In the genomic region with DNA sequence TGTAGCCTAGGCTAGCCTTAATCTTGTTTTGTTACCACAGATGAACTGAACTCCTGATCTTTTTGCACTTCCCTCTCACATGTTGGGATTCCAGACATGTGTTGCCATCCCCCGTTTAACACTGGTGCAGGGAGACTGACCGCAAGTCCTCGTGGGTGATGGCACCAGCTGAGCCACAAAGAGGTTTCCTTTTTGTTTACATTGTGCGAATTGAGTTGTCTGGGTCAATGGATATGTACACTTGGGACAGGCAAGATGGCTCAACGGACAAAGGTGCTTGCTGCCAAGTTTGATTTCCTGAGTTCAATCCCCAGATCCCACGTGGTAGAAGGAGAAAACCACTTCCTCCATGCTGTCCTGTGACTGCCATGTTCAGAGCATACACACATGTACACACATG, we compare ENCODE assay signal across 19 mouse cellular contexts.
DNase-seq lines count a peak whose midpoint lies in the region; ATAC-seq lines count a peak whose summit lies in the region.
"Had no signal": no experiment of that assay in that cellular context is flagged by ENCODE, and none has a peak within 500 bp of the region (broad histone marks: within the 10 kb centered on the region; RNA-seq: fewer than 3 reads in every experiment).

No protein-coding gene starts in this region.

- H3K4me1 ChIP-seq in heart, embryonic 11.5 days (ENCODE audit: control insufficient read depth, insufficient read depth, low read length), result no peaks in the 10 kb centered on the region
- H3K4me1 ChIP-seq in midbrain, embryonic 11.5 days (ENCODE audit: control insufficient read depth, insufficient read depth, low read length), result no peaks in the 10 kb centered on the region
- no peaks in the 10 kb centered on the region for H3K4me1 ChIP-seq in midbrain, embryonic 16.5 days (ENCODE audit: control insufficient read depth, insufficient read depth, low read length)

- WGBS in heart, embryonic 11.5 days (ENCODE audit: insufficient replicate concordance), result 76% methylated on average over 6 of the region's 6 CpGs
- WGBS in midbrain, embryonic 11.5 days, result 74% methylated on average over 6 of the region's 6 CpGs
- 73% methylated on average over 6 of the region's 6 CpGs for WGBS in midbrain, embryonic 16.5 days

- no peak overlapping the region for H3K27ac ChIP-seq in heart, embryonic 11.5 days (ENCODE audit: low read depth, low read length)
- H3K27ac ChIP-seq in midbrain, embryonic 11.5 days (ENCODE audit: low read depth, low read length), result no peak overlapping the region
- H3K27ac ChIP-seq in midbrain, embryonic 16.5 days (ENCODE audit: low read length), result no peak overlapping the region

- peak; percentile 70 for DNase-seq in heart, adult 11 months
- DNase-seq in midbrain, embryonic 11.5 days (ENCODE audit: low spot score, missing footprints), result peak; percentile 69
- DNase-seq: adrenal gland, adult 2 months; adrenal gland, adult 8-10 months; adrenal gland, postnatal 10 days; adrenal gland, postnatal 14 days; adrenal gland, postnatal 25 days; adrenal gland, postnatal 36 days; B cell, adult 2 months; cerebellum, adult 11 months; cerebellum, adult 11-12 months; cerebellum, adult 18-20 months had no signal

- H3K27me3 ChIP-seq in heart, embryonic 11.5 days (ENCODE audit: control insufficient read depth, insufficient read depth, low read length), result 0 out of 2 replicates have a peak, but pooled peaks cover 2% of the 10 kb centered on the region
- H3K27me3 ChIP-seq in midbrain, embryonic 11.5 days (ENCODE audit: control insufficient read depth, insufficient read depth, low read length), result no peaks in the 10 kb centered on the region
- H3K27me3 ChIP-seq in midbrain, embryonic 16.5 days (ENCODE audit: control insufficient read depth, insufficient read depth, low read depth, low read length), result no peaks in the 10 kb centered on the region
- H3K27me3 ChIP-seq: CH12.LX, Patski had no signal

- no peaks in the 10 kb centered on the region for H3K36me3 ChIP-seq in heart, embryonic 11.5 days (ENCODE audit: control insufficient read depth, insufficient read depth, low read length)
- no peaks in the 10 kb centered on the region for H3K36me3 ChIP-seq in midbrain, embryonic 11.5 days (ENCODE audit: control insufficient read depth, insufficient read depth, low read length)
- no peaks in the 10 kb centered on the region for H3K36me3 ChIP-seq in midbrain, embryonic 16.5 days (ENCODE audit: control insufficient read depth, insufficient read depth, low read length)
- H3K36me3 ChIP-seq: G1E had no signal

- H3K9me3 ChIP-seq in heart, embryonic 11.5 days (replicated peaks; ENCODE audit: control insufficient read depth, low read length), result no peaks in the 10 kb centered on the region; the same call in 1 of the 2 replicates
- H3K9me3 ChIP-seq in midbrain, embryonic 11.5 days (ENCODE audit: control insufficient read depth, low read length), result no peaks in the 10 kb centered on the region; the same call in 1 of the 2 replicates
- no peaks in the 10 kb centered on the region for H3K9me3 ChIP-seq in midbrain, embryonic 16.5 days (replicated peaks; ENCODE audit: control insufficient read depth, low read length, poor library complexity, severe bottlenecking)
- H3K9me3 ChIP-seq: G1E had no signal

- ATAC-seq in heart, embryonic 11.5 days (replicated peaks; ENCODE audit: insufficient number of reproducible peaks, low FRiP score, low TSS enrichment), result no peak
- ATAC-seq in midbrain, embryonic 11.5 days (ENCODE audit: low FRiP score), result no peak
- ATAC-seq in midbrain, embryonic 16.5 days, result no peak
- ATAC-seq: activated CD4-positive, CD25-positive, alpha-beta regulatory T cell, adult 4 months; CD4-positive, CD25-positive, alpha-beta regulatory T cell, adult 4 months; Patski had no signal

- no peak overlapping the region for H3K9ac ChIP-seq in heart, embryonic 11.5 days (ENCODE audit: low read depth, low read length)
- H3K9ac ChIP-seq in midbrain, embryonic 11.5 days (ENCODE audit: low read length), result no peak overlapping the region
- H3K9ac ChIP-seq in midbrain, embryonic 16.5 days (ENCODE audit: low read depth, low read length), result no peak overlapping the region

- H3K4me2 ChIP-seq in heart, embryonic 11.5 days, result no peak overlapping the region
- H3K4me2 ChIP-seq in midbrain, embryonic 11.5 days, result no peak overlapping the region
- H3K4me2 ChIP-seq in midbrain, embryonic 16.5 days (ENCODE audit: low read length), result no peak overlapping the region

- H3K4me3 ChIP-seq in heart, embryonic 11.5 days (ENCODE audit: low read depth, low read length), result no peak overlapping the region
- H3K4me3 ChIP-seq in midbrain, embryonic 11.5 days (ENCODE audit: low read depth, low read length), result no peak overlapping the region
- H3K4me3 ChIP-seq in midbrain, embryonic 16.5 days (ENCODE audit: low read depth, low read length), result no peak overlapping the region
